Mouse (Mus musculus) mouse trophoblast stem cell (cell line): ENCODE results near the gene Xlr5a.
"Not testable (repeated sequence)": the region's sequence is repeated elsewhere in the genome, so short reads cannot be mapped to it uniquely, and the experiment has no call there.

Experiments
- in situ Hi-C, 2 experiments: fragments of 300-500 bp; cut with MseI, MboI; formaldehyde crosslinking; loops; 2 replicates in 1 of 2; 3 replicates in 1 of 2; pipeline ENCODE4 v1.15.1; 2025

Gene Xlr5a

DNA sequence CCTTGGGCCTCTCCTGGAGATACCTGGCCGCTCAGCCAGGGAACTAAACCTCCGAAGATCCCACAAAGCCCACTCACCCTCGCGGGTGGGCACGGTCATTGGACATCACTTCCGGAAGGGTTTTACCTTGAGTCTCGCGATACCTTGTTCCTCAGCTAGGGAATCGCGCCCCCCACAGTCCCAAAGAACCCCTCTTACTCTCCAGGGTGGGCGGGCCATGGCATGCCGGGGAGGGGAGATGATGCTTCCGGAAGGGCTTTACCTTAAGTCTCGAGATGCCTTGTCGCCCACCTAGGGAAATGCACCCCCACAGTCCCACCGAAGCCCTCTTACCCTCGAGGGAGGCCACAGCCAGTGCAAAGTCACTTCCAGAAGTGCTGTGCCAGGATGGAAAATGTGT is at the start of gene Xlr5a, which contains the start of gene Xlr5c:
Xlr5a (minus strand) TSS at position 101 of the 400 bp plus-strand sequence.
Xlr5c (minus strand) TSS at position 101 of the 400 bp plus-strand sequence.
- in situ Hi-C loops = not testable (repeated sequence)

DNA sequence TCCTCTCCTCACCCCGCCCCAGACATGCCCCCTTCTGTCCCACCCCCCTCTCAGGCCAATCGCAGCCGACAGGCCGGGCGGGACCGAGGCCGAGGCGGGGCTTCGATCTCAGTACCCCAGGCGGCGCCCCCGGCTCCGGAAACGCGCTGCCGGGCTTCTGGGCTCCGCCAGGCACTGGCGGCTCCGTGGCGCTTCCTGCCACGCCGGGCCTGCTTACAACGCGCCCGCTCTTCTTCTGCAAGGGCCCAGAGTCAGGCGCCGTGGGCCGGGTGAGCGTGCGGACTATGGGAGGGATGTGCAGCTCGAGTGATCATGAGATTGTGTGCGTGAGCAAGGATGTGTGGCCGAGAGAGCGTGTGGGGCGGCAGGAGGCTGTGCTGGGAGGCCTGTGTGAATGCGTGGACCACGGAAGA is 49.7 kb upstream of the Xlr5a start, which contains the start of gene Zfp275:
Zfp275 (plus strand) TSS at position 139 of the 413 bp plus-strand sequence.
- in situ Hi-C loops = loop anchor here in 1 of 2 experiments (25.0 kb wide), 1 partner anchor 305 kb away; the partner anchor contains the start of gene Pnma5

- in situ Hi-C loops = loop anchor here in 1 of 2 experiments (25.0 kb wide), 1 partner anchor 305 kb away; the partner anchor contains the start of gene Pnma5
Measured at GRCm38 (mm10) chrX:73342068-73342467, 49.3 kb upstream of the Xlr5a start.

GRCm38 (mm10) chrX:73341473-73341872 is 48.7 kb upstream of the Xlr5a start:
- in situ Hi-C loops = loop anchor here in 1 of 2 experiments (25.0 kb wide), 1 partner anchor 304 kb away; the partner anchor contains the start of gene Pnma5

DNA sequence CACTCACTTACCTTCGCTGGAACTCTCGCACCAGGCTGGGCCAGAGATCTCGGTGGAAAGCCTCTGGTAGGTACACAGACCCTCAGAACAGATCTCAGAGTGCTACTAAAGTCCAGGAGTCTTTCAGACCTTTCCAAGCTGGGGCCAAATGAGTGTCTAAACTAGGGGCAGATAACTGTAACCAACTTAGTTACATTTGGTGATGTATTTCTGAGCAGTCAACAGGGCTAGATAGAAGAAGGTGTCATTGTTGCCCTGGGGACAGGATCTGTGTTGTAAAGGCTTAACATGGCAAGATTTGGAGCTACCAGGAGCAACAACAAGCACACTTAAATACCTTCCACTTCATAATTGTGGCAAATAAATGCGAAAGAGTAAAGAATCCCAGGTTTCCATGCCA is 44.0 kb upstream of the Xlr5a start, which contains the start of gene Gm45015:
Gm45015 (minus strand) TSS at position 101 of the 400 bp plus-strand sequence.
- in situ Hi-C loops = loop anchor here in 1 of 2 experiments (25.0 kb wide), 1 partner anchor 299 kb away; the partner anchor contains the start of gene Pnma5

DNA sequence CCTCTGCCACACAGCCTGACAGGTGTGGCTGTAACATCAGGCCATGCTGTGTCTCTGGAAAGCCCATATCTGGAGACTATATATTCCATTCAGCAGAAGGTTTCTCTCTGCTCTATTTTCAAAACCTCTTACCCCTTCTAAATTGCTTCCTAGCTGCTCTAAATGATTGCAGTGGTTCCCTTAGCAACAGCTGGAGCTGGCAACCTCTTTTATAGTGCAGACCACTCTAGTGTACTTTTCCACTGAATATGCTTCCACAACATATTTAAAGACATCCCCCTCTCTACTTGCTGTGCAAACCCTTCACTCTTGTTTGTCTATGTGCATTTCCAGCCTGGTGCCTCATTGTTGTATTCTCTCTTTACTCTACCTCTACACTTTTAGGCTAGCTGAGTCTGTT is 40.8 kb upstream of the Xlr5a start:
- in situ Hi-C loops = loop anchor here in 1 of 2 experiments (25.0 kb wide), 1 partner anchor 296 kb away; the partner anchor contains the start of gene Pnma5

DNA sequence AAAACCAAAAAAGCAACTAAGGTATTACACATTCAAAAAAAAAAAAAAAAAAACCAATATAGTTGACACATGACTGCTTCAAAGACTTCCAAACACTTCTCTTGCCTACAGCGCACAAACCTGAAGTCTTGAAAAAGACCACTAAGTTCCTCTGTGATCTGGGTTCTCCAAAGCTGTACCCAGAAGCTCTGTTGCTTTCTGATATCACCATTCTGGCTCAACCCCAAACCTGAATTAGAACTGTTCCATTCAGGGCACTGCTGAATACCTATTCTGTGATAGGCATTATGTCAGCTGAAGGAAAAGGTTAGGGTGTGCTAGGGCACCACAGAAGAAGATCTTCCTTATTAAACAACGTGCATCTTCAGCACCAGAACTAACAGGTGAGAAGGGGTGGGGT is 34.4 kb upstream of the Xlr5a start:
- in situ Hi-C loops = loop anchor here (10.0 to 25.0 kb wide), 2 partner anchors 88 to 290 kb away; partner anchors contain the start of genes Pnma5 (in 1 of the 2) and Zfp92 (in 1 of the 2)

DNA sequence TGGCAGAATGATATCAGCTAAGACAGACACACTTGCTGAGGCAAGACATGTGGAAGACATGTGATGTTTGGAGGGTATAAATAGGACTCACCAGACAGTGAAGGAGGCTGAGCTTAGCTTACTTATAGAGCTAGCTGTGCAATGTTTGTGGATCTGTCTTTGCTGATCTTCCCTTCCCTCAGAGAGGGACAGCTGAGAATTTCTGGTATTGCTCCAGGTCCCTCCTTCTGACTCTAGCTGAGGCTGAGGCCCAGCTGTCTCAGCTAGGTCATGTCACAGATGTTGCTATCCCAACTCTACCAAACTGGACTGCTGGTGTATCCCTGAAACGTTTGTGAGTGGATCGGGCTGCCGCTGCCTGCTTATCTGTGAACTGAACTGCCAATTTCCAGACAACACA is 28.3 kb upstream of the Xlr5a start:
- in situ Hi-C loops = loop anchor here in 1 of 2 experiments (10.0 kb wide), 1 partner anchor 94 kb away; the partner anchor contains the start of gene Zfp92

DNA sequence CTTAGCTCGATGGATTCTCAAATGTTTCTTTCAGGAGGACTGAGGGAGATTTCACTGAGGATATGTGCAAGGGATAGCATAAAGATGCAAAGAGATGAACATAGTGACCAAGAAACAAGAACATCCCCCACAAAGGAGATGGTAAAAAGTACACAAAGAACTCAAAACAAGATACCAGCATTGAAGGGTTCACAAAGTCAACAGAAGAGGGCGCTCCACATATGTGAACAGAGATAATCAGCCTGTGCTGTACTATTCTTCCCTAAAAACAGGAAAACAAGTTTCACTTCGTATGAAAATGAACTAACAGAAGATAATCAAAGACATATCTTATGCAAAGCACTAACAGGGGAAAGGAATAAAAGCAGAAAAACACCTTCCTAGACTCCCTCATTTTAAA is 19.7 kb upstream of the Xlr5a start:
- in situ Hi-C loops = loop anchor here (10.0 kb wide), 1 partner anchor 122 kb away; the partner anchor contains the start of gene Trex2 (in 2 of the 2)

DNA sequence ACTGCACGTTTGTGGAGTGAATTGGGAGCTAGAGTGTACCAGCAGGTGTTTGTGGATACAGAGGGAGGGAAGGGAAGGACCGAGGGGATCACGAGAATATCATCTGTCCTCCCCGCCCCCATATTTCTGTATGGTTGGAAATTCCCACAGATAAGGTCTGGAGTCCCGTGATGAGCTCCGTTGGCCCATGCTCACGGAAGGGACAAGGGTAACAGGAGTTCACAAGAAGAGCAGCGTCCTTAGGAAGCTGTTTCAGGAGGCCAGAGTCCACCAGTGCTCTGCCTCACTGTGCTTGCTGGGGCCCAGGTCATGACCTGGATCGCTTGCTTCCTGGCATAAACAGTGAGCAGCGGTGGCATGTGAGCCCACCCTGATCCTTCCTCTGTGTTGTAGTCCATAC is 3.0 kb upstream of the Xlr5a start:
- in situ Hi-C loops = not testable (repeated sequence)

DNA sequence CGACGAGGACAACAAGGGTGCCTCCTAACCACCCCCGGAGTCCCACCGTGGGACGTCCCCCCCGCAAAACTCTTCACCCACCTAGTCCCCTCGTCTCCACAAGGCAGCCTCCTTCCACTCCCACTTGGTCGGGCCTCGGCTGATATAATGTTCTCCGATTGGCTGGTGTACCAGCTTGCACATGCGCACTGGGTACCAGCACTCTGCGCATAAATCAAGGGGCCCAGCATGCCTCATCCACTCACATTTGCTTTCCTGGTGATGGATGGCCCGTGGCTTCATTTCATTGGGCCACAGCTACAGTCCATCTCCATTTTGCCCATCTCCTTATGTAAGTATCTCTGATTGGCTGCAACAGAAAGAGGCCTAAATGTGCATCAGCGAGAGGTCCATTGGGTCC is 27.5 kb downstream of the Xlr5a start, which contains the start of gene Xlr3c:
Xlr3c (minus strand) TSS at position 121 of the 400 bp plus-strand sequence.
- in situ Hi-C loops = not testable (repeated sequence)

DNA sequence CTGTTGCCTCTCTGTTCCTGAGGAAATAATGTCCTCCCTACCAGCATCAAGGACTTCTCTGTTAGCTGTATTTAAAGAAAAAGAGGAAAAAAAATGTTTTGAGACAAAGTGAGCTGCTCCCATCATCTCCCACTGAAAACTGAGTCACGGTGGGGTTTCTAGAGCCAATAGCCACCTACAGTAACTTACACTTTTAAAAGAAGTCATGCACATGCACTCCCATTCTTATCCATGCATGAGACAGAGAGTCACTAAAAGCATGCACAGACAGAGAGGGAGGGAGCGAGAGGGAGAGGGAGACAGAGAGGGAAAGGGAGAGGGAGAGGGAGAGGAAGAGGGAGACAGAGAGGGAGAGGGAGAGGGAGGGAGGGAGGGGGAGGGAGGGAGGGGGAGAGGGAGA is 30.3 kb downstream of the Xlr5a start:
- in situ Hi-C loops = not testable (repeated sequence)

DNA sequence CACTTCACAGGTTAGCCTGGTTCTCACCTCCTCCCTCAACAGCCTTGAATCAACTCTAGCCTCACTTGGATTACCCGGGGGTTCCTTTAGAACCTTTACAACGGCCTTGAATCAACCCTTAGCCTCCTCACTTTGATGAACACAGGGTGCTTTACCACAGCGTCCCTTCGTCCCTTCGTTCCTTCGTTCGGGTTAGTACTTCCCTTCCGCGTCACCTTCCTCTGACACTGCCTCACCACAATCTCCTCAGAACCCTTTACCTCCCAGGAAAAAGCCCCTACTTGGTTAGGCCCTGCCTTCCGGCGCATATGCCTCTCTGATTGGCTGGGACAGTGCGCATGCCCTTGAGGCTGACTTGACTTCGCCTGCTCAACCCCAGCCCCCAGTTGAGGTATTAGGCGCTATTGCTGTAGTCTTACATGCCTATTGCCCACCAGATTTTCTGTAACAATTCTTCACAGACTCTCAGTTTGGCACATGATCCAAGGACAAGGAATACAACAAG is 49.9 kb downstream of the Xlr5a start, which contains the start of gene Xlr4c:
Xlr4c (minus strand) TSS at position 310 of the 505 bp plus-strand sequence.
- in situ Hi-C loops = loop anchor here (25.0 kb wide), 1 partner anchor 181 kb away; the partner anchor contains the start of gene Pnma3 (in 2 of the 2)

DNA sequence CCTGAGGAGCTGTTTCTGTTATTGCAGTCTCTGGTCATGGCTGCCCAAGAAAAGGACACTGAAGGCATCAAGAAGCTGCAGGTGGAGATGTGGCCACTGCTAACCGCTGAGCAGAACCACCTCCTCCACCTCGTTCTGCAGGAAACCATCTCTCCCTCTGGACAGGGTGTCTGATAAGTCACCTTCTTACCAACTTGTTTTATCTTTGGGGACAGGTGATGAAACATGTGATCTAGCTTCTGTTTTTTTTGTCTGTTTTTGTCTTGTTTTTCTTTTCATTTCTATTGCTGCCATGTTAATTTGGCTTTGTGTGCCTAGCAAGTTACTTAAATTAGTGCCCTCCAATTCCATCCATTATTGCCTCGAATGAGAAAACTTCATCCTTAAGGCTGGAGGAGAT is 63.5 kb downstream of the Xlr5a start:
- in situ Hi-C loops = loop anchor here (25.0 kb wide), 1 partner anchor 167 kb away; the partner anchor contains the start of gene Pnma3 (in 2 of the 2)

GRCm38 (mm10) chrX:73228606-73229214 is 64.1 kb downstream of the Xlr5a start:
- in situ Hi-C loops = loop anchor here (25.0 kb wide), 1 partner anchor 166 kb away; the partner anchor contains the start of gene Pnma3 (in 2 of the 2)

DNA sequence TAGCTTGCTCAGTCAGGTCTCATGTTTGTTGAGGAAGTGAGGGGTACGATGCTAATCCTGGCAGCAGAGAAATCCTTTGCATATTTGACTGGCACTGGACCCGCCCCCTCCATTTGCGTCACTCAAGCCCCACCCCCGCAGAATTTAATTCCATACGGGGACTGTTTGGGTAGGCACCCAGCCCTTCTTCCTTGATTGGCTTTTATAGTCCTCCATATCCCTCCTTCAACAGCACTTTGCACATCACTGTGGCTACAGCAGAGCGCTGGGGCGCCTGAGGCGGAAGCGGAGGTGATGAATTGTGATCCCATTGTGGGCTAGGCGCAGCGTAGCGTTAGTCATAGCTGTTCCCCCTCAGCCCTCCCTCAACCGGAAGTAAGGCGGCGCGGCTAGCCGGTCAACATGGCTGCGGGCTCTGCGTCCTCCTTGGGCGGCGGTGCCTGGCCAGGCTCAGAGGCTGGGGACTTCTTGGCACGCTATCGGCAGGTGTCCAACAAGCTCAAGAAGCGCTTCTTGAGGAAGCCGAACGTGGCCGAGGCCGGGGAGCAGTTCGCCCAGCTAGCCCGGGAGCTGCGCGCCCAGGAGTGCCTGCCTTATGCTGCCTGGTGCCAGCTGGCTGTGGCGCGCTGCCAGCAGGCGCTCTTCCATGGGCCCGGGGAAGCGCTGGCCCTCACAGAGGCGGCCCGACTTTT is 64.7 kb downstream of the Xlr5a start, which contains the start of gene F8a:
F8a (plus strand) TSS at position 378 of the 692 bp plus-strand sequence.
- in situ Hi-C loops = loop anchor here (25.0 kb wide), 1 partner anchor 166 kb away; the partner anchor contains the start of gene Pnma3 (in 2 of the 2)

GRCm38 (mm10) chrX:73225365-73225764 is 67.4 kb downstream of the Xlr5a start:
- in situ Hi-C loops = loop anchor here (25.0 kb wide), 1 partner anchor 163 kb away; the partner anchor contains the start of gene Pnma3 (in 2 of the 2)

DNA sequence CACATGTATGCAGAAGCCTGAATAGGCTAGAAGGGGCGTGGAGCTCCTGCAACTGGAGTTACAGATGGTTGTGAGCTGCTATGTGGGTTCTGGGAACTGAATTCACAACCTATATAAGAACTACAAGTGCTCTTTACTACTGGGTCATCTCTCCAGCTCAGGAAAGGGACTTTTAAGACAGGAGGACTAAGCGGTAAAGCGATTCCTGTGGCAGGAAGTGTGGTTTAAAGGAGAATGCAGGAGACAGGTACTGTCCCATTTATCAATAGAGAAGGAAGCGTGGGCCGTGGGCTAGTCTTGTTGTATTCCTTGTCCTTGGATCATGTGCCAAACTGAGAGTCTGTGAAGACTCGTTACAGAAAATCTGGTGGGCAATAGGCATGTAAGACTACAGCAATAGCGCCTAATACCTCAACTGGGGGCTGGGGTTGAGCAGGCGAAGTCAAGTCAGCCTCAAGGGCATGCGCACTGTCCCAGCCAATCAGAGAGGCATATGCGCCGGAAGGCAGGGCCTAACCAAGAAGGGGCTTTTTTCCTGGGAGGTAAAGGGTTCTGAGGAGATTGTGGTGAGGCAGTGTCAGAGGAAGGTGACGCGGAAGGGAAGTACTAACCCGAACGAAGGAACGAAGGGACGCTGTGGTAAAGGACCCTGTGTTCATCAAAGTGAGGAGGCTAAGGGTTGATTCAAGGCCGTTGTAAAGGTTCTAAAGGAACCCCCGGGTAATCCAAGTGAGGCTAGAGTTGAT is 78.8 kb downstream of the Xlr5a start, which contains the start of gene Xlr4b:
Xlr4b (plus strand) TSS at position 515 of the 746 bp plus-strand sequence.
- in situ Hi-C loops = not testable (repeated sequence)

DNA sequence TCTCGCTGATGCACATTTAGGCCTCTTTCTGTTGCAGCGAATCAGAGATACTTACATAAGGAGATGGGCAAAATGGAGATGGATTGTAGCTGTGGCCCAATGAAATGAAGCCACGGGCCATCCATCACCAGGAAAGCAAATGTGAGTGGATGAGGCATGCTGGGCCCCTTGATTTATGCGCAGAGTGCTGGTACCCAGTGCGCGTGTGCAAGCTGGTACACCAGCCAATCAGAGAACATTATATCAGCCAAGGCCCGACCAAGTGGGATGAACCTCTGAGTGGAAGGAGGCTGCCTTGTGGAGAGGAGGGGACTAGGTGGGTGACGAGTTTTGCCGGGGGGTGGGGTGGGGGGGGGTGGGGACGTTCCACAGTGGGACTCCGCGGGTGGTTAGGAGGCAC is 100.8 kb downstream of the Xlr5a start, which contains the start of gene Xlr3b:
Xlr3b (plus strand) TSS at position 274 of the 400 bp plus-strand sequence.
- in situ Hi-C loops = not testable (repeated sequence)

GRCm38 (mm10) chrX:73176889-73177288 is 115.9 kb downstream of the Xlr5a start, which contains the start of gene Spin2d:
TSS of gene Spin2d (minus strand) at chrX:73176989.
- in situ Hi-C loops = not testable (repeated sequence)
